Mouse (Mus musculus) T-cell, adult 2 months (primary cell): Measurements from ENCODE around the gene Gpc6.

Source experiments
- DNase-seq: peaks from one replicate; pipeline ENCODE4 v3.0.0; 2022; ENCODE audit warnings: low spot score

The Gpc6 gene

GRCm38 (mm10) chr14:117452150-117452549, 527.0 kb downstream of the Gpc6 start:
- no peak for DNase-seq

- DNase-seq: no peak
Observed at GRCm38 (mm10) chr14:117473378-117473777, 548.3 kb downstream of the Gpc6 start.

GRCm38 (mm10) chr14:117478879-117479278, 553.8 kb downstream of the Gpc6 start:
- DNase-seq: no peak

- DNase-seq: no peak
Observed at GRCm38 (mm10) chr14:117487161-117487754, 562.1 kb downstream of the Gpc6 start.

- DNase-seq: no peak
Observed at GRCm38 (mm10) chr14:117490469-117490868, 565.4 kb downstream of the Gpc6 start.

- no peak for DNase-seq
Observed at GRCm38 (mm10) chr14:117495118-117495517, 570.0 kb downstream of the Gpc6 start.

GRCm38 (mm10) chr14:117498785-117499184, 573.7 kb downstream of the Gpc6 start:
- no peak for DNase-seq

GRCm38 (mm10) chr14:117499354-117499753, 574.2 kb downstream of the Gpc6 start:
- DNase-seq: no peak

GRCm38 (mm10) chr14:117514829-117515228, 589.7 kb downstream of the Gpc6 start:
- DNase-seq: no peak

- DNase-seq: no peak
Observed at GRCm38 (mm10) chr14:117519574-117519973, 594.5 kb downstream of the Gpc6 start.

GRCm38 (mm10) chr14:117520706-117521105, 595.6 kb downstream of the Gpc6 start:
- DNase-seq: no peak

GRCm38 (mm10) chr14:117525133-117525532, 600.0 kb downstream of the Gpc6 start:
- DNase-seq: no peak

GRCm38 (mm10) chr14:117527053-117527452, 601.9 kb downstream of the Gpc6 start:
- DNase-seq: no peak

GRCm38 (mm10) chr14:117529439-117529838, 604.3 kb downstream of the Gpc6 start:
- DNase-seq: no peak

GRCm38 (mm10) chr14:117552776-117553175, 627.7 kb downstream of the Gpc6 start:
- DNase-seq: no peak

- no peak for DNase-seq
Observed at GRCm38 (mm10) chr14:117556715-117557320, 631.7 kb downstream of the Gpc6 start.

GRCm38 (mm10) chr14:117562146-117562545, 637.0 kb downstream of the Gpc6 start:
- DNase-seq: no peak

GRCm38 (mm10) chr14:117569278-117569677, 644.2 kb downstream of the Gpc6 start:
- no peak for DNase-seq

GRCm38 (mm10) chr14:117572213-117572612, 647.1 kb downstream of the Gpc6 start:
- DNase-seq: no peak

- DNase-seq: no peak
Observed at GRCm38 (mm10) chr14:117574216-117574615, 649.1 kb downstream of the Gpc6 start.

GRCm38 (mm10) chr14:117581740-117582139, 656.6 kb downstream of the Gpc6 start:
- DNase-seq: no peak

- DNase-seq: no peak
Observed at GRCm38 (mm10) chr14:117599758-117600157, 674.6 kb downstream of the Gpc6 start.

GRCm38 (mm10) chr14:117603837-117604236, 678.7 kb downstream of the Gpc6 start:
- no peak for DNase-seq

- DNase-seq: no peak
Observed at GRCm38 (mm10) chr14:117605750-117606149, 680.6 kb downstream of the Gpc6 start.
